Mouse (Mus musculus) liver, embryonic 15.5 days (tissue): Measurements from ENCODE around the gene Cfap45. TPM values are rescaled to one million over a fixed set of nuclear protein-coding genes. Genes with fewer than 3 reads are reported as not detected.

Source experiments
- ATAC-seq: fragments of 200-750 bp; cut with Nextera tagmentation; 2 replicates; pipeline ENCODE4 v1.8.0; 2017; ENCODE audit warnings: moderate number of reproducible peaks, mild to moderate bottlenecking, moderate library complexity; ENCODE audit not compliant: insufficient read depth
- H3K27ac ChIP-seq: fragments of 300-500 bp; sonication (generic); replicated peaks from 2 replicates; pipeline ENCODE4 v1.5.1; 2015; ENCODE audit warnings: mild to moderate bottlenecking, inconsistent platforms
- H3K27me3 ChIP-seq: fragments of 300-500 bp; sonication (generic); 2 replicates; pipeline ENCODE4 v1.6.1; 2015; ENCODE audit warnings: mild to moderate bottlenecking, inconsistent platforms
- H3K36me3 ChIP-seq: fragments of 300-500 bp; sonication (generic); replicated peaks from 2 replicates; pipeline ENCODE4 v1.6.1; 2015; ENCODE audit warnings: moderate library complexity, mild to moderate bottlenecking, inconsistent platforms
- H3K4me1 ChIP-seq: fragments of 300-500 bp; sonication (generic); replicated peaks from 2 replicates; pipeline ENCODE4 v1.6.1; 2015; ENCODE audit warnings: inconsistent platforms
- H3K4me2 ChIP-seq: fragments of 300-500 bp; sonication (generic); 2 replicates; pipeline ENCODE4 v1.6.1; 2015; ENCODE audit warnings: moderate library complexity, mild to moderate bottlenecking, inconsistent platforms
- H3K4me3 ChIP-seq: fragments of 300-500 bp; sonication (generic); replicated peaks from 2 replicates; pipeline ENCODE4 v1.5.1; 2015; ENCODE audit warnings: mild to moderate bottlenecking, inconsistent platforms
- H3K9ac ChIP-seq: fragments of 300-500 bp; sonication (generic); 2 replicates; pipeline ENCODE4 v1.6.1; 2015; ENCODE audit warnings: moderate library complexity, mild to moderate bottlenecking, inconsistent platforms
- H3K9me3 ChIP-seq: fragments of 300-500 bp; sonication (generic); replicated peaks from 2 replicates; pipeline ENCODE4 v1.6.1; 2016; ENCODE audit warnings: inconsistent platforms
- WGBS: fragments of 180-500 bp; shearing (Covaris S2); methylation state at CpG from one replicate; pipeline ENCODE4 v1.1.7; 2015; ENCODE audit warnings: mixed read lengths; ENCODE audit not compliant: insufficient replicate concordance; 5-methylcytosine and 5-hydroxymethylcytosine counted together
- polyA plus RNA-seq: library from polyadenylated mRNA; unstranded; fragments of >200 nt; fragmentation: Nextera tagmentation; extraction: Ambion mirVana; gene quantifications from 2 replicates; pipeline ENCODE4 v1.2.1, GENCODE M21; 2015

The Cfap45 gene
- polyA plus RNA-seq, 1 experiment from 2014 or later: 0.29 TPM

DNA sequence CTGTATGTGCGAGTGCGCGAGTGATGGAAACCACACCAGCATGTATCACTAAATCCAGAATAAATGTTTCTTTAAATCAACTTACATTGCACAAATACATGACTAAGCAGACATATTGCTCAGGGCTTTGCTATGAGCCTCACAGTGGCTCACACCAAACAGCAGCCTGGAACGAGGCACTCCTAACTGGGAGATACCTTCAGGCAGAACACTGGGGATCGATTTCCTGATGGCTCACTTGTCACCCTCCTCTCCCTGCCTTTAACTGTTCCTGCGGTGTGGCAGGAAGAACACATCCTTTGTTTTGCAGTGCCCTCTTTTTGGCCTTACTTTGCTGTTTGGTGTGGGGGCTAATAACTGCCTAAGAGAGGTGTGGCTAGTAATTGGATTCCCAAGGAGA lies 957 bp upstream of the Cfap45 start:
- H3K4me3 ChIP-seq: no peak overlapping the region
- H3K4me1 ChIP-seq: peaks cover 16% of the 10 kb centered on the region
- H3K9ac ChIP-seq: no peak overlapping the region
- H3K27ac ChIP-seq: no peak overlapping the region
- H3K36me3 ChIP-seq: no peaks in the 10 kb centered on the region
- no peak overlapping the region for H3K4me2 ChIP-seq
- H3K27me3 ChIP-seq: peaks cover 12% of the 10 kb centered on the region
- no peak for ATAC-seq
- no peaks in the 10 kb centered on the region for H3K9me3 ChIP-seq
- 53% methylated on average over 6 of the region's 6 CpGs for WGBS

DNA sequence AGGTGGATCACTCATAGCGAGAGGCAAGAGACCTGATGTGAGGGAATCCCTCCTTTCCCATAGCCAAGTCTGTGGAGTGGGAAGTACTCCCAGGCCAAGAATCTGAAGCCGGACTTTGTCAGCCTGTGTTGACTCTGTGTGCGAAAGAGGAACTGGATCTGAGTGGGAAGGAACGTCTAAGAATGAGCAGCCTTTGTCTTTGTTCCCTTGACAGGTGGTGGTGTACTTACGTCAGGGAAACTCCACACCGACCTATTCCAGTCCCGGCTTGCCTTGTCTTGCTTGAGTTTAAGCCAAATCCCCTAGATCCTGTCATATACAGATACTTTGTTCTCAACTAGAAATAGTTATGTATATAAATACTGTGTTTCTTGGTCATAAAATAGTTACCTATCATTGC lies 1.9 kb downstream of the Cfap45 start:
- WGBS: 34% methylated on average over 7 of the region's 7 CpGs
- Histone ChIP-seq H3K9ac (no peak overlapping the region), H3K4me1 (peaks cover 19% of the 10 kb centered on the region; the same call in 1 of the 2 replicates), H3K4me3 (no peak overlapping the region), H3K36me3 (no peaks in the 10 kb centered on the region), H3K4me2 (no peak overlapping the region), H3K27ac (no peak overlapping the region), H3K27me3 (peaks cover 41% of the 10 kb centered on the region), H3K9me3 (no peaks in the 10 kb centered on the region)
- no peak for ATAC-seq

DNA sequence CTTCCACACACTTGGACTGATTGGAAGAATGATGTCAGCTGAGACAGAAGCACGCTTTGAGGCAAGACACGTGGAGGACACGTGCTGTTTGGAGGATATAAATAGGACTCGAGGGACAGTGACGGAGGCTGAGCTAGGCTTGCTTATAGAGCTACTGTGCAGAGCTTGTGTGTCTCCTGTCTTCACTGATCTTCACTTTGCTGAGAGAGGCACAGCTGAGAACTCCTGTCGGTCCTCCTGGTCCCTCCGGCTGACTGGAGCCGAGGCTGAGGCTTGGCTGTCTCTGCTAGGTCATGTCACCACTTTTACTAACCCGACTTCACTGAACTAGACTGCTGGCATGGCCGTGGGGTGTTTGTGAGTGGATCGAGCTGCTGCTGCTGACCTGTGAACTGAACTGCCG lies 3.1 kb downstream of the Cfap45 start:
- Histone ChIP-seq H3K9me3 (no peaks in the 10 kb centered on the region), H3K9ac (no peak overlapping the region), H3K36me3 (no peaks in the 10 kb centered on the region), H3K4me2 (no peak overlapping the region), H3K4me3 (no peak overlapping the region), H3K27ac (no peak overlapping the region), H3K4me1 (peaks cover 19% of the 10 kb centered on the region; the same call in 1 of the 2 replicates), H3K27me3 (peaks cover 46% of the 10 kb centered on the region)
- ATAC-seq: no peak
- 48% methylated on average over 12 of the region's 12 CpGs for WGBS

DNA sequence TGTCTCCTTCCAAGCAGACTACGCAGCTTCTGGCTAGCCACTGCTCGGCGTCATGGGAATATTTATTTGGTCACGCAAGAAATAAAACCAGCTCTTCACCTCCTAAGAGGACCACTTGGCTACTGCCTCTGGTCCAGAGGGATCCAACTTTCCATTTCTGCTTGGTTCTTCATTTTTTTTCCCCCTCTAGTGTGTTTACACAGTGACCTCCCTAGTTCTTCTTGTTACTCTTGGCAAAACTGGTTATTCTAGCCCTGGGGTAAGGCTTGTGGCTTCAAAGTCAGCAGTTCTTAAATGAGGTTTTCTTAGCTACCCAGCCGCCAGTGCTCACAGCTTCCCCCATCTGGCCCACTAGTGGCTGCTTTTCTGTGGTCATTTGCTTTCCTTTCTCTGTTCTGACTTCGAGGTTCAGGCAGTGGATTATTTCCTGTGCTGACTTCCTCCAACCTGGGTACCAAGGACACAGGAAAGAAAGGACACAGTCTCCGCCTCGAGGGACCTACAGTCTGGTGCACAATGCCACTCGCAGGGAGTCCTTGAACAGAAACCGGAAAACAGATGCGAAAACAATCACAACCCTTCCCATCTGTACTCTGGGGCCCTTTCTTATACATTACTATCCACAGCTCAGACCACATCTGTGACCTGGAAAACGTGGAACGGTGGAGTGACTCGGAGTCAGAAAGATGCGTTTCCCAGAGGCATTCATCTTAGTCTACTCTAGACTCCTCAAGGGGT lies 4.6 kb downstream of the Cfap45 start:
- Histone ChIP-seq H3K4me2 (no peak overlapping the region), H3K4me3 (no peak overlapping the region), H3K36me3 (no peaks in the 10 kb centered on the region), H3K4me1 (peaks cover 19% of the 10 kb centered on the region; the same call in 1 of the 2 replicates), H3K9me3 (no peaks in the 10 kb centered on the region), H3K9ac (no peak overlapping the region), H3K27ac (no peak overlapping the region), H3K27me3 (peaks cover 46% of the 10 kb centered on the region)
- ATAC-seq: no peak
- WGBS: 14% methylated on average over 15 of the region's 15 CpGs

- no peak for ATAC-seq
- H3K4me3 ChIP-seq: no peak overlapping the region
- peak overlapping the region; percentile 35 for H3K4me2 ChIP-seq
- no peaks in the 10 kb centered on the region for H3K36me3 ChIP-seq
- WGBS: 17% methylated on average over 7 of the region's 7 CpGs
- H3K27me3 ChIP-seq: peaks cover 48% of the 10 kb centered on the region
- peaks cover 14% of the 10 kb centered on the region; the same call in 1 of the 2 replicates for H3K4me1 ChIP-seq
- no peak overlapping the region for H3K9ac ChIP-seq
- H3K27ac ChIP-seq: no peak overlapping the region
- no peaks in the 10 kb centered on the region for H3K9me3 ChIP-seq
Measured at GRCm38 (mm10) chr1:172525971-172526370, 5.4 kb downstream of the Cfap45 start.

DNA sequence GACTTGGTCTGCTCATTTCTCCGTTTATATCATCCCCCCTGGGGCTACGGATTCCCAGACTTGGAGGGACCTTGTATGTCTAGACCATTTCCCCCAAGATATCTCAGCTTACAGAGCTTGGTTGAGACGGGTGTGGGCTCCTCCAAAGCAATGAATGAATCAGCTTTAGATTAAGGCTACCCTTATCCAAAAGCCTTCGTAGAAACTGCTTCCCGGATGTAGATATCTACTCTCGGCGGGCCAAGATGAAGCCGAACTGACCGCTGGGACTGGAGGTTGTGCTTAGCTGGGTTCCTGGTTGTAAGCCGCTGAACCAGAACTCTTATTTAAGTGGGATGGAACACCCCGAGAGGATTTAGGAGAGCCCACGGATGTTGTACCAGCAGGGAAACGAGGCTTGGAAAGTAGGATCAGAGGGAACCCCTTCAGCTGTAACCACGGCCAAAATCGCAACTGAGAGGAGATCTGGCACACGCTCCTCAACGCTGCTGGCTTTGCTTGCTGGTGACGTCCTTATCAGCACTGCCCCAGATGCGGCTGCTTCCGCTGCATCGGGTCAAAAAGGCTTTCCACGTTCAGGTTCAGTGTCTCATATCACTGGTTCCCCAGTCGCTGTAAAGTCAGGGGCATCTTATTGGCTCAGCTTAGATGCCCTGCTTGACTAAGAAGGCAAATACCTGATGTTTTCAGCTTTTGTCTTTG lies 5.9 kb downstream of the Cfap45 start:
- 13% methylated on average over 23 of the region's 23 CpGs for WGBS
- Histone ChIP-seq H3K4me1 (0 out of 2 replicates have a peak, but pooled peaks cover 9% of the 10 kb centered on the region), H3K27me3 (peaks cover 51% of the 10 kb centered on the region), H3K36me3 (no peaks in the 10 kb centered on the region), H3K4me3 (0 out of 2 replicates have a peak overlapping the region, but pooled peaks have one; percentile 1), H3K4me2 (peak overlapping the region; percentile 35), H3K9me3 (no peaks in the 10 kb centered on the region), H3K27ac (no peak overlapping the region), H3K9ac (no peak overlapping the region)
- peak; percentile 63; the same call in 1 of the 2 replicates for ATAC-seq

- ATAC-seq: no peak
- H3K27me3 ChIP-seq: peaks cover 51% of the 10 kb centered on the region
Measured at GRCm38 (mm10) chr1:172527431-172527830, 6.8 kb downstream of the Cfap45 start.

GRCm38 (mm10) chr1:172528701-172529100 lies 8.1 kb downstream of the Cfap45 start:
- Histone ChIP-seq H3K4me3 (no peak overlapping the region), H3K4me2 (no peak overlapping the region), H3K9me3 (no peaks in the 10 kb centered on the region), H3K36me3 (no peaks in the 10 kb centered on the region), H3K27ac (no peak overlapping the region), H3K27me3 (peaks cover 63% of the 10 kb centered on the region), H3K4me1 (peaks cover 13% of the 10 kb centered on the region; the same call in 1 of the 2 replicates), H3K9ac (no peak overlapping the region)
- WGBS: 3% methylated on average over 7 of the region's 7 CpGs
- no peak for ATAC-seq

More at GRCm38 (mm10) chr1:172527431-172527830, 6.8 kb downstream of the Cfap45 start:
- H3K4me2 ChIP-seq: no peak overlapping the region
- H3K36me3 ChIP-seq: no peaks in the 10 kb centered on the region
- WGBS: 79% methylated on average over 10 of the region's 10 CpGs
- no peaks in the 10 kb centered on the region for H3K9me3 ChIP-seq
- H3K27ac ChIP-seq: no peak overlapping the region
- no peak overlapping the region for H3K4me3 ChIP-seq
- 0 out of 2 replicates have a peak, but pooled peaks cover 10% of the 10 kb centered on the region for H3K4me1 ChIP-seq
- H3K9ac ChIP-seq: no peak overlapping the region

DNA sequence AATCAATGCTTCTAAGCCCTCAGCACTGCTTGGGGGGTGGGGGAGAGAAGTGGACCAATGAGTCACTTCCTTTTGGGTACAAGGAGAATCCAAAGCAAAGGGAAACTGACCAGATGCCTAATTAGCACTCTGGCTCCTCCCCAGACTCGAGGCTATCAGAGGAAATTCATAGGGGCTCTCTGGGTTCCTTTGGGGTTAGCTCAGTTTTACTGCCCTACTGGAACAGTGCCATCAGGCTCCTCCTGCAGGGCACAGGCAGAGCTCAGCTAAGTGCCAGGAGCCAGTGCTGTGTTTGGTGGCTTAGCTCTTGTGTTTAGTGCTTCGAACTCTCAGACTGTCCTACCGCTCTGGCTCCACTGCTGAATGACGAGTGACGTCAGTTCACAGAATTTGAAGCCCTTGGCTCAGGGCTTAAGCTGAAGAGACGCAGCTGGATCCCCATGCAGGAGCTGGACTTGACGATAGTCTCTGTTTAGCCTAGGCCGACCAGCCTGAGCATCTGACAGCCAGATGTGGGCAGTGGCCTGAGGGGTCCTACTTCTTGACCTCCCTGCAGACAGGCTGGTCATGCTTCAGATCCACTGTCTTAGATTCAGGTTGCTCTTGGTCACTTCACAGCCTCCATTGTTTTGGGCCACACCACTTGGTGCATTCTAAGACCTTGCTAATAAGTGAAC lies 10.1 kb downstream of the Cfap45 start:
- Histone ChIP-seq H3K4me3 (no peak overlapping the region), H3K9ac (no peak overlapping the region), H3K27me3 (peaks cover 55% of the 10 kb centered on the region), H3K4me1 (peaks cover 8% of the 10 kb centered on the region; the same call in 1 of the 2 replicates), H3K4me2 (no peak overlapping the region), H3K9me3 (no peaks in the 10 kb centered on the region), H3K36me3 (no peaks in the 10 kb centered on the region), H3K27ac (no peak overlapping the region)
- no peak for ATAC-seq
- WGBS: 44% methylated on average over 8 of the region's 8 CpGs

- ATAC-seq: no peak
- H3K27ac ChIP-seq: no peak overlapping the region
- peaks cover 3% of the 10 kb centered on the region; the same call in 1 of the 2 replicates for H3K4me1 ChIP-seq
- no peaks in the 10 kb centered on the region for H3K9me3 ChIP-seq
- no peaks in the 10 kb centered on the region for H3K36me3 ChIP-seq
- H3K4me3 ChIP-seq: no peak overlapping the region
- no peak overlapping the region for H3K4me2 ChIP-seq
- no peak overlapping the region for H3K9ac ChIP-seq
- H3K27me3 ChIP-seq: peaks cover 36% of the 10 kb centered on the region
- WGBS: 4% methylated on average over 13 of the region's 13 CpGs
Measured at GRCm38 (mm10) chr1:172532551-172532950, 11.9 kb downstream of the Cfap45 start.

DNA sequence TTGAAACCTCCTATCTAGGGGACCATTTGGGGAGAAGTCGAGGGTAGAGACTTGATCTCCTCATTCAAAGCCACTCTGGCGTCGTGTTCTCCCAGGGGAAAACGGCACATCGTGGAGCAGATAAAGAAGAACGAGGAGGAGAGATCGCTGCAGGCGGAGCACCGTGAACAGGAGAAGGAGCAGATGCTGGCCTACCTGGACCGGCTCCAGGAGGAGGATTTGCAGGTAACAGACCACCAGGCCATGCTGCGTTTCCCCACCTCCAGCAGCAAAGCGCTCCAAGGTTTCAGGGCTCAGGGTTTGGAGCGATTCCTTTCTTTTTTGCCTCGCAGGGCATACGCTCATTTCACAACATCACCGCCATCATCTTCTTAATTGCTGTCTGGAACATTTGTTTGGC lies 14.5 kb downstream of the Cfap45 start:
- no peak overlapping the region for H3K9ac ChIP-seq
- no peak overlapping the region for H3K27ac ChIP-seq
- H3K4me2 ChIP-seq: no peak overlapping the region
- no peaks in the 10 kb centered on the region for H3K36me3 ChIP-seq
- H3K4me3 ChIP-seq: no peak overlapping the region
- ATAC-seq: no peak
- no peaks in the 10 kb centered on the region for H3K9me3 ChIP-seq
- peaks cover 32% of the 10 kb centered on the region for H3K27me3 ChIP-seq
- H3K4me1 ChIP-seq: peaks cover 3% of the 10 kb centered on the region; the same call in 1 of the 2 replicates
- 79% methylated on average over 16 of the region's 16 CpGs for WGBS
